Mouse (Mus musculus) thymus, postnatal 14 days (tissue): Measurements from ENCODE around the gene Atp12a.
A peak's percentile ranks its signal among the peaks of the same experiment; 100 is the strongest.

ENCODE experiments used
- DNase-seq: peaks from one replicate; pipeline ENCODE4 v3.0.0; 2021

Atp12a gene

GRCm38 (mm10) chr14:56382366-56382765, 17.5 kb downstream of the Atp12a start:
- no peak for DNase-seq

DNA sequence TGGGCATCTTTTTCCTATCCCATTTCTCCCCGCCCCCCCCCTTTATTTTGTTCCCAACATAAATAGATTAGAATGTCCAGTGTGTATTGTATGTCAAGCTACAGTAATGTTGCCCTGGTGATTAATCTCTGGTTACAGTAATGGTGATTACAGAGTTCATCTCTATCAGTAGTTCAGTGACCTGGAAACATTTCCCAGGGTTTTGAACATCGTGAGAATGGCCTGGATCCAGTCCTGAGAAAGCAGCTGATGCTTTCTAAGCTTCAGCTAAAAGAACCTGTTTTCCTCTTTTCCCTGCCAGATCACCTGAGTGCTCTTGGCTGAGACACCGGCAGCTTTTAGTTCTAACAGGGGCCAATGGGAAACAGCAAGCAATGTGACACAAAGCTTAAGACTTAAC, 25.4 kb downstream of the Atp12a start:
- DNase-seq: no peak

GRCm38 (mm10) chr14:56393704-56394312, 28.9 kb downstream of the Atp12a start:
- DNase-seq: no peak

DNA sequence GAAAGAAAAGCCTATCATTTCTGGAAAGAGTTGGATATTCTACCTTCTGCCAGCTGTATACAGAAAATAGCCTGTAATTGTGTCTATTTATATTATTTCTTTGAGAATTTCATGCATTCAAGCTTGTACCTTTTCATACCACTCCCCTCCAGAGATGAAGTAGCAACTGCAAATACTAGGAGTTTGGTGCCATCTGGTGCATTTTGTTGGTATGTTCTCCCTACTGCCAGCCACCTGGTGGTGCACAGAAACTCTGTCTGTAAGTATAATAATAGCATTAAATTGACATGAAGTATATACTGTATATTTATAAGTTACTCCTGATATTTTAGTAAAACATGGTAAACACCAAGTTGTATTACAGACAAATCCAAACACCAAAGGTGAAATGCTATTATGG, 33.1 kb downstream of the Atp12a start:
- peak; percentile 24 for DNase-seq

GRCm38 (mm10) chr14:56402311-56403071, 37.6 kb downstream of the Atp12a start, which contains the start of gene Rnf17:
TSS of gene Rnf17 (plus strand) at chr14:56402581.
- DNase-seq: no peak

DNA sequence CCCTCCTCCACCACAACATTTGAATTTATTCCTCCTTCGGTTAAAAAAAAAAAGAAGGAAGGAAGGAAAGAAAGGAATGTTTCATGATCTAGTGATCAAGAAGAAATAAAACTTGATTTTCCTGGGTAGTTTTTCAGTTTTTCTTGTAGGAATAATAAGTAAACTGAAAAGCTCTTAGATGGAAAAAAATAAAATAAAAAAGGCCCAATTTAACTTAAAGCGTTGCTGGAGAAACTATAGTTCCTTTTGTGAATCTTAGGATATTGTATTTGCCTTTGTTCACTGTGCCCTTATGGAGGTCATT, 38.2 kb downstream of the Atp12a start:
- DNase-seq: no peak
